Mouse (Mus musculus): ENCODE measurements around the gene Cpb1.

GRCm38 (mm10) chr3:20309142-20309541 lies 33.6 kb upstream of the Cpb1 start:
- no peak for TF ChIP-seq ZNF384 (IDR thresholded peaks at IDR 0.05; ENCODE audit: low read depth, low read length)
- no peak for TF ChIP-seq CHD2 (IDR thresholded peaks at IDR 0.05; ENCODE audit: low read depth, low read length)
- no peak for TF ChIP-seq HCFC1 (IDR thresholded peaks at IDR 0.05; ENCODE audit: borderline replicate concordance, insufficient read depth, low read length)
- TF ChIP-seq MAFK (IDR thresholded peaks at IDR 0.05; ENCODE audit: insufficient read depth, low read depth, low read length): no peak
- no peak for TF ChIP-seq ZC3H11A (IDR thresholded peaks at IDR 0.05; ENCODE audit: borderline replicate concordance, low read depth, low read length)
